Mouse (Mus musculus): Measurements from ENCODE around the gene Adam8. TPM values are rescaled to one million over a fixed set of nuclear protein-coding genes. Genes with fewer than 3 reads are reported as not detected.

Gene Adam8
- polyA plus RNA-seq, 1 experiment from 2014 or later = 2.8 TPM

- Histone ChIP-seq H3K4me1 (ENCODE audit: control insufficient read depth, insufficient read depth, low read length) (peaks cover 9% of the 10 kb centered on the region; the same call in 1 of the 2 replicates), H3K4me2 (ENCODE audit: low read depth, low read length) (peak overlapping the region; percentile 69), H3K9ac (ENCODE audit: low read length) (peak overlapping the region; percentile 43; the same call in 1 of the 2 replicates), H3K4me3 (ENCODE audit: low read length) (peak overlapping the region; percentile 50), H3K27ac (ENCODE audit: low read length) (no peak overlapping the region), H3K9me3 (replicated peaks; ENCODE audit: control insufficient read depth, low read length) (no peaks in the 10 kb centered on the region), H3K36me3 (ENCODE audit: control insufficient read depth, insufficient read depth) (no peaks in the 10 kb centered on the region), H3K27me3 (ENCODE audit: control insufficient read depth, insufficient read depth, low read length) (peaks cover 77% of the 10 kb centered on the region)
- no peak for ATAC-seq (replicated peaks; ENCODE audit: extremely low read depth, insufficient read depth, low FRiP score)
- WGBS = 3% methylated on average over 68 of the region's 68 CpGs
Observed at GRCm38 (mm10) chr7:139944291-139945240, 47.8 kb downstream of the Adam8 start.

GRCm38 (mm10) chr7:139943674-139944281 is 48.6 kb downstream of the Adam8 start, which contains the start of gene Utf1:
Utf1 (plus strand) TSS chr7:139943789.
- peak within 1 kb of the TSS; percentile 43; the same call in 1 of the 2 replicates for H3K9ac ChIP-seq (ENCODE audit: low read length)
- 0 out of 2 replicates have a peak, but pooled peaks have one; percentile 45 for ATAC-seq (replicated peaks; ENCODE audit: extremely low read depth, insufficient read depth, low FRiP score)

GRCm38 (mm10) chr7:139940476-139941209 is 51.7 kb downstream of the Adam8 start:
- no peak for ATAC-seq (replicated peaks; ENCODE audit: extremely low read depth, insufficient read depth, low FRiP score)
- Histone ChIP-seq H3K27ac (ENCODE audit: low read length) (no peak overlapping the region), H3K4me2 (ENCODE audit: low read depth, low read length) (no peak overlapping the region), H3K9me3 (replicated peaks; ENCODE audit: control insufficient read depth, low read length) (no peaks in the 10 kb centered on the region), H3K27me3 (ENCODE audit: control insufficient read depth, insufficient read depth, low read length) (peaks cover 55% of the 10 kb centered on the region), H3K9ac (ENCODE audit: low read length) (no peak overlapping the region), H3K36me3 (ENCODE audit: control insufficient read depth, insufficient read depth) (no peaks in the 10 kb centered on the region), H3K4me1 (ENCODE audit: control insufficient read depth, insufficient read depth, low read length) (0 out of 2 replicates have a peak, but pooled peaks cover 9% of the 10 kb centered on the region), H3K4me3 (ENCODE audit: low read length) (no peak overlapping the region)
- WGBS = 54% methylated on average over 16 of the region's 16 CpGs

More at GRCm38 (mm10) chr7:139943674-139944281, 48.6 kb downstream of the Adam8 start, which contains the start of gene Utf1:
- Histone ChIP-seq H3K4me2 (ENCODE audit: low read depth, low read length) (peak within 1 kb of the TSS; percentile 69), H3K36me3 (ENCODE audit: control insufficient read depth, insufficient read depth) (no peaks in the 10 kb centered on the region), H3K27ac (ENCODE audit: low read length) (no peak within 1 kb of the TSS), H3K4me1 (ENCODE audit: control insufficient read depth, insufficient read depth, low read length) (0 out of 2 replicates have a peak, but pooled peaks cover 9% of the 10 kb centered on the region), H3K27me3 (ENCODE audit: control insufficient read depth, insufficient read depth, low read length) (peaks cover 79% of the 10 kb centered on the region), H3K9me3 (replicated peaks; ENCODE audit: control insufficient read depth, low read length) (no peaks in the 10 kb centered on the region), H3K4me3 (ENCODE audit: low read length) (peak within 1 kb of the TSS; percentile 50)
- whole genome bisulfite sequencing = 2% methylated on average over 58 of the region's 59 CpGs

GRCm38 (mm10) chr7:139937810-139938209 is 54.6 kb downstream of the Adam8 start:
- no peaks in the 10 kb centered on the region for H3K36me3 ChIP-seq (ENCODE audit: control insufficient read depth, insufficient read depth)
- H3K4me2 ChIP-seq (ENCODE audit: low read depth, low read length) = no peak overlapping the region
- no peak for ATAC-seq (replicated peaks; ENCODE audit: extremely low read depth, insufficient read depth, low FRiP score)
- H3K9ac ChIP-seq (ENCODE audit: low read length) = no peak overlapping the region
- no peak overlapping the region for H3K27ac ChIP-seq (ENCODE audit: low read length)
- H3K9me3 ChIP-seq (replicated peaks; ENCODE audit: control insufficient read depth, low read length) = no peaks in the 10 kb centered on the region
- 49% methylated on average over 5 of the region's 5 CpGs for WGBS
- peaks cover 28% of the 10 kb centered on the region for H3K27me3 ChIP-seq (ENCODE audit: control insufficient read depth, insufficient read depth, low read length)
- no peak overlapping the region for H3K4me3 ChIP-seq (ENCODE audit: low read length)
- no peaks in the 10 kb centered on the region for H3K4me1 ChIP-seq (ENCODE audit: control insufficient read depth, insufficient read depth, low read length)

GRCm38 (mm10) chr7:139937138-139937537 is 55.2 kb downstream of the Adam8 start:
- Histone ChIP-seq H3K4me3 (ENCODE audit: low read length) (no peak overlapping the region), H3K27me3 (ENCODE audit: control insufficient read depth, insufficient read depth, low read length) (peaks cover 21% of the 10 kb centered on the region), H3K9ac (ENCODE audit: low read length) (no peak overlapping the region), H3K9me3 (replicated peaks; ENCODE audit: control insufficient read depth, low read length) (no peaks in the 10 kb centered on the region), H3K4me1 (ENCODE audit: control insufficient read depth, insufficient read depth, low read length) (no peaks in the 10 kb centered on the region), H3K27ac (ENCODE audit: low read length) (no peak overlapping the region), H3K36me3 (ENCODE audit: control insufficient read depth, insufficient read depth) (no peaks in the 10 kb centered on the region), H3K4me2 (ENCODE audit: low read depth, low read length) (no peak overlapping the region)
- 73% methylated on average over 3 of the region's 3 CpGs for WGBS
- ATAC-seq (replicated peaks; ENCODE audit: extremely low read depth, insufficient read depth, low FRiP score) = no peak

GRCm38 (mm10) chr7:139936705-139937104 is 55.7 kb downstream of the Adam8 start:
- H3K4me1 ChIP-seq (ENCODE audit: control insufficient read depth, insufficient read depth, low read length) = no peaks in the 10 kb centered on the region
- H3K9me3 ChIP-seq (replicated peaks; ENCODE audit: control insufficient read depth, low read length) = no peaks in the 10 kb centered on the region
- no peak overlapping the region for H3K4me3 ChIP-seq (ENCODE audit: low read length)
- H3K4me2 ChIP-seq (ENCODE audit: low read depth, low read length) = no peak overlapping the region
- no peak for ATAC-seq (replicated peaks; ENCODE audit: extremely low read depth, insufficient read depth, low FRiP score)
- peaks cover 17% of the 10 kb centered on the region for H3K27me3 ChIP-seq (ENCODE audit: control insufficient read depth, insufficient read depth, low read length)
- H3K36me3 ChIP-seq (ENCODE audit: control insufficient read depth, insufficient read depth) = no peaks in the 10 kb centered on the region
- H3K9ac ChIP-seq (ENCODE audit: low read length) = no peak overlapping the region
- WGBS = 75% methylated on average over 10 of the region's 10 CpGs
- no peak overlapping the region for H3K27ac ChIP-seq (ENCODE audit: low read length)

GRCm38 (mm10) chr7:139930732-139931131 is 61.6 kb downstream of the Adam8 start:
- no peak overlapping the region for H3K27ac ChIP-seq (ENCODE audit: low read length)
- no peak overlapping the region for H3K4me2 ChIP-seq (ENCODE audit: low read depth, low read length)
- H3K9me3 ChIP-seq (replicated peaks; ENCODE audit: control insufficient read depth, low read length) = no peaks in the 10 kb centered on the region
- H3K4me3 ChIP-seq (ENCODE audit: low read length) = no peak overlapping the region
- no peak overlapping the region for H3K9ac ChIP-seq (ENCODE audit: low read length)
- 0 out of 2 replicates have a peak, but pooled peaks have one; percentile 55 for ATAC-seq (replicated peaks; ENCODE audit: extremely low read depth, insufficient read depth, low FRiP score)
- H3K36me3 ChIP-seq (ENCODE audit: control insufficient read depth, insufficient read depth) = no peaks in the 10 kb centered on the region
- no peaks in the 10 kb centered on the region for H3K4me1 ChIP-seq (ENCODE audit: control insufficient read depth, insufficient read depth, low read length)
- WGBS = 15% methylated on average over 11 of the region's 11 CpGs
- peaks cover 5% of the 10 kb centered on the region; the same call in 1 of the 2 replicates for H3K27me3 ChIP-seq (ENCODE audit: control insufficient read depth, insufficient read depth, low read length)

Measured in heart, embryonic 16.5 days (tissue).